Mouse (Mus musculus): Measurements from ENCODE around the gene Pcyt1b. TPM values are rescaled to one million over a fixed set of nuclear protein-coding genes. Genes with fewer than 3 reads are reported as not detected.

The Pcyt1b gene
- polyA plus RNA-seq, 1 experiment from 2014 or later: 8.3 TPM

- ATAC-seq (replicated peaks; ENCODE audit: low FRiP score) (no peak), DNase-seq (ENCODE audit: low spot score) (peak; percentile 50)
- no peaks in the 10 kb centered on the region for H3K4me1 ChIP-seq (replicated peaks; ENCODE audit: control insufficient read depth, insufficient read depth, low read length)
- no peak overlapping the region for H3K9ac ChIP-seq (ENCODE audit: low read length)
- no peak overlapping the region for H3K27ac ChIP-seq (ENCODE audit: low read depth, low read length)
- H3K4me3 ChIP-seq (ENCODE audit: low read depth, low read length): no peak overlapping the region
- no peaks in the 10 kb centered on the region for H3K9me3 ChIP-seq (ENCODE audit: control insufficient read depth, low read length)
- WGBS: 62% methylated on average over 8 of the region's 8 CpGs
- no peak overlapping the region for H3K4me2 ChIP-seq (ENCODE audit: low read depth, low read length, severe bottlenecking)
- no peaks in the 10 kb centered on the region for H3K36me3 ChIP-seq (ENCODE audit: control insufficient read depth, insufficient read depth, low read length)
- no peaks in the 10 kb centered on the region for H3K27me3 ChIP-seq (ENCODE audit: control insufficient read depth, insufficient read depth, low read length)
These were observed 46.0 kb downstream of the Pcyt1b start for GRCm38 (mm10) chrX:93700528-93701225.

- no peaks in the 10 kb centered on the region for H3K27me3 ChIP-seq (ENCODE audit: control insufficient read depth, insufficient read depth, low read length)
- ATAC-seq (replicated peaks; ENCODE audit: low FRiP score) (no peak), DNase-seq (ENCODE audit: low spot score) (no peak)
- H3K4me2 ChIP-seq (ENCODE audit: low read depth, low read length, severe bottlenecking): no peak overlapping the region
- no peak overlapping the region for H3K9ac ChIP-seq (ENCODE audit: low read length)
- no peak overlapping the region for H3K4me3 ChIP-seq (ENCODE audit: low read depth, low read length)
- H3K36me3 ChIP-seq (ENCODE audit: control insufficient read depth, insufficient read depth, low read length): no peaks in the 10 kb centered on the region
- H3K27ac ChIP-seq (ENCODE audit: low read depth, low read length): no peak overlapping the region
- H3K9me3 ChIP-seq (ENCODE audit: control insufficient read depth, low read length): no peaks in the 10 kb centered on the region
- no peaks in the 10 kb centered on the region for H3K4me1 ChIP-seq (replicated peaks; ENCODE audit: control insufficient read depth, insufficient read depth, low read length)
- 73% methylated on average over 1 of the region's 1 CpGs for WGBS
These were observed 57.9 kb downstream of the Pcyt1b start for GRCm38 (mm10) chrX:93712566-93712965.

GRCm38 (mm10) chrX:93729529-93729928 lies 74.9 kb downstream of the Pcyt1b start:
- H3K9ac ChIP-seq (ENCODE audit: low read length): no peak overlapping the region
- no peaks in the 10 kb centered on the region for H3K27me3 ChIP-seq (ENCODE audit: control insufficient read depth, insufficient read depth, low read length)
- no peaks in the 10 kb centered on the region for H3K4me1 ChIP-seq (replicated peaks; ENCODE audit: control insufficient read depth, insufficient read depth, low read length)
- no peaks in the 10 kb centered on the region for H3K9me3 ChIP-seq (ENCODE audit: control insufficient read depth, low read length)
- no peak overlapping the region for H3K4me2 ChIP-seq (ENCODE audit: low read depth, low read length, severe bottlenecking)
- no peaks in the 10 kb centered on the region for H3K36me3 ChIP-seq (ENCODE audit: control insufficient read depth, insufficient read depth, low read length)
- DNase-seq (ENCODE audit: low spot score) (no peak), ATAC-seq (replicated peaks; ENCODE audit: low FRiP score) (no peak)
- no peak overlapping the region for H3K4me3 ChIP-seq (ENCODE audit: low read depth, low read length)
- H3K27ac ChIP-seq (ENCODE audit: low read depth, low read length): no peak overlapping the region
- 83% methylated on average over 1 of the region's 1 CpGs for WGBS

- Histone ChIP-seq H3K9me3 (ENCODE audit: control insufficient read depth, low read length) (no peaks in the 10 kb centered on the region), H3K27me3 (ENCODE audit: control insufficient read depth, insufficient read depth, low read length) (no peaks in the 10 kb centered on the region), H3K27ac (ENCODE audit: low read depth, low read length) (no peak overlapping the region), H3K9ac (ENCODE audit: low read length) (no peak overlapping the region), H3K4me3 (ENCODE audit: low read depth, low read length) (no peak overlapping the region), H3K36me3 (ENCODE audit: control insufficient read depth, insufficient read depth, low read length) (no peaks in the 10 kb centered on the region), H3K4me2 (ENCODE audit: low read depth, low read length, severe bottlenecking) (no peak overlapping the region), H3K4me1 (replicated peaks; ENCODE audit: control insufficient read depth, insufficient read depth, low read length) (no peaks in the 10 kb centered on the region)
- WGBS: 82% methylated on average over 8 of the region's 8 CpGs
- DNase-seq (ENCODE audit: low spot score) (no peak), ATAC-seq (replicated peaks; ENCODE audit: low FRiP score) (no peak)
These were observed 76.2 kb downstream of the Pcyt1b start for GRCm38 (mm10) chrX:93730854-93731253.

- ATAC-seq (replicated peaks; ENCODE audit: low FRiP score): no peak
- Histone ChIP-seq H3K4me3 (ENCODE audit: low read depth, low read length) (no peak overlapping the region), H3K9ac (ENCODE audit: low read length) (no peak overlapping the region), H3K4me2 (ENCODE audit: low read depth, low read length, severe bottlenecking) (no peak overlapping the region), H3K36me3 (ENCODE audit: control insufficient read depth, insufficient read depth, low read length) (no peaks in the 10 kb centered on the region), H3K27ac (ENCODE audit: low read depth, low read length) (no peak overlapping the region), H3K4me1 (replicated peaks; ENCODE audit: control insufficient read depth, insufficient read depth, low read length) (no peaks in the 10 kb centered on the region), H3K9me3 (ENCODE audit: control insufficient read depth, low read length) (no peaks in the 10 kb centered on the region), H3K27me3 (ENCODE audit: control insufficient read depth, insufficient read depth, low read length) (no peaks in the 10 kb centered on the region)
- DNase-seq (ENCODE audit: low spot score): no peak
These were observed 77.7 kb downstream of the Pcyt1b start for GRCm38 (mm10) chrX:93732407-93732806.

GRCm38 (mm10) chrX:93732975-93733748 lies 78.5 kb downstream of the Pcyt1b start:
- ATAC-seq (replicated peaks; ENCODE audit: low FRiP score): no peak
- Histone ChIP-seq H3K4me2 (ENCODE audit: low read depth, low read length, severe bottlenecking) (no peak overlapping the region), H3K9me3 (ENCODE audit: control insufficient read depth, low read length) (no peaks in the 10 kb centered on the region), H3K4me3 (ENCODE audit: low read depth, low read length) (no peak overlapping the region), H3K36me3 (ENCODE audit: control insufficient read depth, insufficient read depth, low read length) (no peaks in the 10 kb centered on the region), H3K9ac (ENCODE audit: low read length) (no peak overlapping the region), H3K27me3 (ENCODE audit: control insufficient read depth, insufficient read depth, low read length) (no peaks in the 10 kb centered on the region), H3K4me1 (replicated peaks; ENCODE audit: control insufficient read depth, insufficient read depth, low read length) (no peaks in the 10 kb centered on the region), H3K27ac (ENCODE audit: low read depth, low read length) (no peak overlapping the region)
- no peak for DNase-seq (ENCODE audit: low spot score)
- 50% methylated on average over 6 of the region's 6 CpGs for WGBS

GRCm38 (mm10) chrX:93749165-93749564 lies 94.5 kb downstream of the Pcyt1b start:
- no peak for DNase-seq (ENCODE audit: low spot score)
- H3K36me3 ChIP-seq (ENCODE audit: control insufficient read depth, insufficient read depth, low read length): no peaks in the 10 kb centered on the region
- no peak overlapping the region for H3K27ac ChIP-seq (ENCODE audit: low read depth, low read length)
- H3K4me3 ChIP-seq (ENCODE audit: low read depth, low read length): no peak overlapping the region
- 78% methylated on average over 1 of the region's 1 CpGs for WGBS
- no peaks in the 10 kb centered on the region for H3K4me1 ChIP-seq (replicated peaks; ENCODE audit: control insufficient read depth, insufficient read depth, low read length)
- H3K4me2 ChIP-seq (ENCODE audit: low read depth, low read length, severe bottlenecking): no peak overlapping the region
- H3K27me3 ChIP-seq (ENCODE audit: control insufficient read depth, insufficient read depth, low read length): no peaks in the 10 kb centered on the region
- H3K9ac ChIP-seq (ENCODE audit: low read length): no peak overlapping the region
- ATAC-seq (replicated peaks; ENCODE audit: low FRiP score): no peak
- H3K9me3 ChIP-seq (ENCODE audit: control insufficient read depth, low read length): no peaks in the 10 kb centered on the region

- no peak for DNase-seq (ENCODE audit: low spot score)
- Histone ChIP-seq H3K36me3 (ENCODE audit: control insufficient read depth, insufficient read depth, low read length) (no peaks in the 10 kb centered on the region), H3K9me3 (ENCODE audit: control insufficient read depth, low read length) (no peaks in the 10 kb centered on the region), H3K27ac (ENCODE audit: low read depth, low read length) (no peak overlapping the region), H3K9ac (ENCODE audit: low read length) (no peak overlapping the region), H3K4me2 (ENCODE audit: low read depth, low read length, severe bottlenecking) (no peak overlapping the region), H3K4me3 (ENCODE audit: low read depth, low read length) (no peak overlapping the region), H3K27me3 (ENCODE audit: control insufficient read depth, insufficient read depth, low read length) (no peaks in the 10 kb centered on the region; the same call in 1 of the 2 replicates), H3K4me1 (replicated peaks; ENCODE audit: control insufficient read depth, insufficient read depth, low read length) (no peaks in the 10 kb centered on the region)
- 91% methylated on average over 6 of the region's 6 CpGs for WGBS
- no peak for ATAC-seq (replicated peaks; ENCODE audit: low FRiP score)
These were observed 95.9 kb downstream of the Pcyt1b start for GRCm38 (mm10) chrX:93750566-93750965.
